Mouse (Mus musculus) MEL (cell line): ENCODE measurements at regions not wholly inside any gene's neighbourhood (a gene's known extent, or its start where the extent isn't known, plus 50 kb on each side); places are given as distances from the start of the nearest gene placed in this dataset.

Experiments used
- DNase-seq: peaks from one replicate; pipeline ENCODE4 v3.0.0; 2011; ENCODE audit warnings: low read depth, low spot score
- H3K27ac ChIP-seq: 2 replicates; pipeline ENCODE4 v1.5.1; 2012; ENCODE audit warnings: low read depth, mild to moderate bottlenecking, control low read depth, low read length, moderate library complexity; ENCODE audit not compliant: control insufficient read depth
- H3K27me3 ChIP-seq, 2 experiments: fragments of 150-350 bp in 1 of 2; sonication (generic) in 1 of 2; 2 replicates each; pipeline ENCODE4 v1.6.1; 2012; ENCODE audit warnings: low read length in 2 of 2, mild to moderate bottlenecking in 2 of 2, improper control_type of control experiment in 1 of 2, moderate library complexity in 1 of 2; ENCODE audit not compliant: insufficient read depth in 2 of 2, control insufficient read depth in 1 of 2
- H3K36me3 ChIP-seq, 2 experiments: 2 replicates each; pipeline ENCODE4 v1.6.1; 2012 to 2014; ENCODE audit warnings: low read length in 2 of 2, improper control_type of control experiment in 1 of 2, inconsistent platforms in 1 of 2, mild to moderate bottlenecking in 1 of 2; ENCODE audit not compliant: insufficient read depth in 2 of 2, control insufficient read depth in 1 of 2
- H3K4me1 ChIP-seq, 2 experiments: fragments of 150-350 bp in 1 of 2; sonication (generic) in 1 of 2; 2 replicates each; pipeline ENCODE4 v1.6.1; 2012; ENCODE audit warnings: low read length in 2 of 2, improper control_type of control experiment in 1 of 2, mild to moderate bottlenecking in 1 of 2; ENCODE audit not compliant: insufficient read depth in 2 of 2, control insufficient read depth in 1 of 2
- H3K4me3 ChIP-seq, 2 experiments: fragments of 150-350 bp in 1 of 2; sonication (generic) in 1 of 2; 2 replicates each; pipeline ENCODE4 v1.5.1; 2012; ENCODE audit warnings: low read depth in 2 of 2, low read length in 2 of 2, mild to moderate bottlenecking in 2 of 2, moderate library complexity in 2 of 2, control low read depth in 1 of 2, improper control_type of control experiment in 1 of 2; ENCODE audit not compliant: control insufficient read depth in 1 of 2, insufficient read depth in 1 of 2
- H3K79me2 ChIP-seq: 2 replicates; pipeline ENCODE4 v1.6.1; 2012; ENCODE audit warnings: mild to moderate bottlenecking, low read length, moderate library complexity; ENCODE audit not compliant: control insufficient read depth, poor library complexity, insufficient read depth
- H3K9ac ChIP-seq: 2 replicates; pipeline ENCODE4 v1.6.1; 2012; ENCODE audit warnings: low read depth, mild to moderate bottlenecking, control low read depth, low read length, moderate library complexity; ENCODE audit not compliant: control insufficient read depth, poor library complexity, severe bottlenecking
- H3K9me3 ChIP-seq: fragments of 150-350 bp; sonication (generic); replicated peaks from 2 replicates; pipeline ENCODE4 v1.6.1; 2012; ENCODE audit warnings: mild to moderate bottlenecking, low read length, improper control_type of control experiment, moderate library complexity; ENCODE audit not compliant: insufficient read depth
- CHD1 ChIP-seq: IDR thresholded peaks from 2 replicates; pipeline ENCODE4 v1.6.1; 2012; ENCODE audit warnings: low read depth, mild to moderate bottlenecking, inconsistent platforms, low read length, improper control_type of control experiment
- CHD2 ChIP-seq: IDR thresholded peaks from 2 replicates; pipeline ENCODE4 v1.6.1; 2011; ENCODE audit warnings: low read length, improper control_type of control experiment
- E2F4 ChIP-seq: IDR thresholded peaks from 2 replicates; pipeline ENCODE4 v1.6.1; 2011; ENCODE audit warnings: low read depth, low read length, improper control_type of control experiment, borderline replicate concordance
- ELF1 ChIP-seq: IDR thresholded peaks from 2 replicates; pipeline ENCODE4 v1.6.1; 2014; ENCODE audit warnings: low read depth, mild to moderate bottlenecking, inconsistent platforms, low read length, improper control_type of control experiment, moderate library complexity
- EP300 ChIP-seq, 2 experiments: IDR thresholded peaks; 2 replicates each; pipeline ENCODE4 v1.6.1; 2011; ENCODE audit warnings: improper control_type of control experiment in 2 of 2, low read length in 2 of 2, low read depth in 1 of 2, mild to moderate bottlenecking in 1 of 2
- GATA1 ChIP-seq: IDR thresholded peaks from 2 replicates; pipeline ENCODE4 v1.6.1; 2011; ENCODE audit warnings: low read depth, low read length, improper control_type of control experiment
- HCFC1 ChIP-seq: IDR thresholded peaks from 2 replicates; pipeline ENCODE4 v1.6.1; 2012; ENCODE audit warnings: low read depth, mild to moderate bottlenecking, inconsistent platforms, low read length, improper control_type of control experiment, moderate library complexity
- MAX ChIP-seq: IDR thresholded peaks from 2 replicates; pipeline ENCODE4 v1.6.1; 2011; ENCODE audit warnings: low read length, improper control_type of control experiment
- MAZ ChIP-seq: IDR thresholded peaks from 2 replicates; pipeline ENCODE4 v1.6.1; 2012; ENCODE audit warnings: low read depth, mild to moderate bottlenecking, inconsistent platforms, low read length, improper control_type of control experiment
- MXI1 ChIP-seq: IDR thresholded peaks from 2 replicates; pipeline ENCODE4 v1.6.1; 2011; ENCODE audit warnings: mild to moderate bottlenecking, low read depth, low read length, improper control_type of control experiment
- MYB ChIP-seq: IDR thresholded peaks from 2 replicates; pipeline ENCODE4 v1.6.1; 2011; ENCODE audit warnings: mild to moderate bottlenecking, low read depth, low read length, improper control_type of control experiment
- MYC ChIP-seq: IDR thresholded peaks from 2 replicates; pipeline ENCODE4 v1.6.1; 2011; ENCODE audit warnings: low read depth, mild to moderate bottlenecking, low read length, improper control_type of control experiment, moderate library complexity
- NELFE ChIP-seq: IDR thresholded peaks from 2 replicates; pipeline ENCODE4 v1.6.1; 2011; ENCODE audit warnings: low read depth, low read length, improper control_type of control experiment
- NRF1 ChIP-seq: IDR thresholded peaks from 2 replicates; pipeline ENCODE4 v1.6.1; 2014; ENCODE audit warnings: low read depth, mild to moderate bottlenecking, inconsistent platforms, low read length, improper control_type of control experiment, moderate library complexity; ENCODE audit not compliant: poor library complexity, insufficient read depth, severe bottlenecking
- POLR2AphosphoS5 ChIP-seq: IDR thresholded peaks from 2 replicates; pipeline ENCODE4 v1.6.1; 2012; ENCODE audit warnings: low read depth, borderline replicate concordance, mild to moderate bottlenecking, inconsistent platforms, low read length, moderate library complexity, mixed read lengths
- RAD21 ChIP-seq: IDR thresholded peaks from 2 replicates; pipeline ENCODE4 v1.6.1; 2011; ENCODE audit warnings: mild to moderate bottlenecking, low read depth, low read length, improper control_type of control experiment
- RCOR1 ChIP-seq: IDR thresholded peaks from 2 replicates; pipeline ENCODE4 v1.6.1; 2012; ENCODE audit warnings: low read depth, mild to moderate bottlenecking, inconsistent platforms, low read length, improper control_type of control experiment
- SIN3A ChIP-seq: IDR thresholded peaks from 2 replicates; pipeline ENCODE4 v1.6.1; 2012; ENCODE audit warnings: low read length, improper control_type of control experiment, inconsistent platforms
- SMC3 ChIP-seq: IDR thresholded peaks from 2 replicates; pipeline ENCODE4 v1.6.1; 2011; ENCODE audit warnings: low read depth, low read length, improper control_type of control experiment
- TAL1 ChIP-seq: IDR thresholded peaks from 2 replicates; pipeline ENCODE4 v1.6.1; 2012; ENCODE audit warnings: mild to moderate bottlenecking, inconsistent platforms, low read length, moderate library complexity, mixed read lengths
- TBP ChIP-seq: IDR thresholded peaks from 2 replicates; pipeline ENCODE4 v1.8.0; 2011; ENCODE audit warnings: low read depth, low read length, improper control_type of control experiment
- USF1 ChIP-seq: IDR thresholded peaks from 2 replicates; pipeline ENCODE4 v1.6.1; 2014; ENCODE audit warnings: low read depth, mild to moderate bottlenecking, inconsistent platforms, low read length, improper control_type of control experiment, moderate library complexity
- ZC3H11A ChIP-seq: IDR thresholded peaks from 2 replicates; pipeline ENCODE4 v1.6.1; 2012; ENCODE audit warnings: low read depth, mild to moderate bottlenecking, inconsistent platforms, low read length, improper control_type of control experiment
- ZMIZ1 ChIP-seq: IDR thresholded peaks from 2 replicates; pipeline ENCODE4 v1.6.1; 2012; ENCODE audit warnings: low read depth, mild to moderate bottlenecking, inconsistent platforms, low read length, improper control_type of control experiment, moderate library complexity

DNA sequence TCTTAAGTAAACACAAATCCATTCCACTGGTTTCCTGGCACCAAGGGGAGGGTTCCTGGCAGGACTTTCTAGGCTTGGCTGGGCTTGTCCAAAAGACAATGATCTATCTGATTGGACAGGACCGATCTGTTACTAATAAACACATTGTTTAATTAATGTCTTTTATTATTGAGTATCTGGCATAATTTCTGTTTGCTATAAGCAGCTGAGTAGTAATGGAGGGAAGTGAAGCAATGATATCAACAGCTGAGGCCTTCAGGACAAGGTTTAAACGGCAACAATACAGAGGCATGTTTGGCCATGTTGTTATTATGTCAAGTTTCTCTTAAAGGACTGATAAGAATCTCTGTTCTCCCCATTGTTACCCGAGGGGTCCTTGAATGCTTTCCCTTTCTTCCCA is 93.5 kb upstream of the Fat4 start:
- H3K4me3 ChIP-seq = no peak overlapping the region
- H3K27ac ChIP-seq = no peak overlapping the region
- no peaks in the 10 kb centered on the region for H3K79me2 ChIP-seq
- no peak overlapping the region for H3K9ac ChIP-seq
- no peaks in the 10 kb centered on the region for H3K9me3 ChIP-seq
- H3K36me3 ChIP-seq = no peaks in the 10 kb centered on the region
- H3K4me1 ChIP-seq = no peaks in the 10 kb centered on the region
- no peak for DNase-seq
- no peaks in the 10 kb centered on the region for H3K27me3 ChIP-seq
- TF ChIP-seq ZMIZ1 (no peak), ELF1 (no peak), CHD1 (no peak), EP300 (IDR thresholded peaks at IDR 0.05; ENCODE audit: low read depth in 1 of 2, low read length in 2 of 2) (no peak), SIN3A (no peak), CHD2 (no peak), ZC3H11A (no peak), GATA1 (no peak), MAZ (no peak), TBP (no peak), NELFE (no peak)

GRCm38 (mm10) chr3:38788751-38789150 is 98.0 kb upstream of the Fat4 start:
- no peak for DNase-seq
- Histone ChIP-seq H3K4me3 (no peak overlapping the region), H3K27me3 (no peaks in the 10 kb centered on the region), H3K9me3 (no peaks in the 10 kb centered on the region), H3K4me1 (no peaks in the 10 kb centered on the region), H3K36me3 (no peaks in the 10 kb centered on the region), H3K79me2 (no peaks in the 10 kb centered on the region), H3K9ac (no peak overlapping the region), H3K27ac (no peak overlapping the region)
- TF ChIP-seq USF1 = no peak

DNA sequence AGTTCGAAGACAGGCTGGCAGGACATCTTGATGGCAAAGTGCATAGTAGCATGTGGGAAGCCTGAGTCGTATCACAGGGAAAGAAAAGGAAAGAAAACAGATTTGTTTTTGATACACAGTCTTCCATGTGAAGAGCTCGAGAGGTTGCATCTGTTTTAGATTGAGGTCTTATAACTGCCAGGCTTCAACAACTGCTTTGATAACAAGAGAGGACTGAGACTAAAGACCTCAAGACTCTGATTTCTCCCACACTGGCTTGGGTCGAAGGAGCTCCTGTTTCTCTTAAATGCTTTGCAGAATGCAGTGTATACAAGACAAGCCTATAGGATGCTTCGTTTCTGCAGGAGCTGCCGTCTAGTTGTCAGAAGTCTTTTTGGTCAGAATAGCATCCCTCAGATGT is 103.0 kb upstream of the Fat4 start:
- no peak for DNase-seq
- Histone ChIP-seq H3K27ac (no peak overlapping the region), H3K79me2 (no peaks in the 10 kb centered on the region), H3K9me3 (no peaks in the 10 kb centered on the region), H3K4me1 (no peaks in the 10 kb centered on the region), H3K4me3 (no peak overlapping the region), H3K9ac (no peak overlapping the region), H3K27me3 (no peaks in the 10 kb centered on the region), H3K36me3 (no peaks in the 10 kb centered on the region)
- TF ChIP-seq GATA1 = no peak
- no peak for TF ChIP-seq MYC
- TF ChIP-seq NELFE = no peak
- no peak for TF ChIP-seq HCFC1
- no peak for TF ChIP-seq SMC3
- no peak for TF ChIP-seq RCOR1
- no peak for TF ChIP-seq MAX
- TF ChIP-seq CHD2 = no peak
- no peak for TF ChIP-seq ZC3H11A
- TF ChIP-seq NRF1 = no peak
- TF ChIP-seq E2F4 = no peak
- no peak for TF ChIP-seq RAD21
- no peak for TF ChIP-seq MYB
- no peak for TF ChIP-seq POLR2AphosphoS5
- no peak for TF ChIP-seq SIN3A
- TF ChIP-seq TAL1 = no peak
- TF ChIP-seq CHD1 = no peak
- no peak for TF ChIP-seq MXI1
- TF ChIP-seq ZMIZ1 = no peak
